Mouse (Mus musculus) gastrocnemius, postnatal 25 days (tissue): ENCODE results near the gene Vmn1r55. TPM values are rescaled to one million over a fixed set of nuclear protein-coding genes. Genes with fewer than 3 reads are reported as not detected.
A peak's percentile ranks its signal among the peaks of the same experiment; 100 is the strongest.
"Not testable (repeated sequence)": the region's sequence is repeated elsewhere in the genome, so short reads cannot be mapped to it uniquely, and the experiment has no call there.

ENCODE experiments used
- DNase-seq: peaks from one replicate; pipeline ENCODE4 v3.0.0; 2022
- microRNA-seq, 2 experiments: library from miRNA; unstranded; fragments of <30 nt; microRNA quantifications; one replicate each; pipeline ENCODE4 v1.2.0; 2021; ENCODE audit warnings: borderline replicate concordance in 2 of 2
- total RNA-seq, 2 experiments: library from RNA; stranded (reverse); gene quantifications; 1 replicate in 1 of 2; 2 replicates in 1 of 2; pipeline ENCODE4 v1.2.3; 2021

Gene Vmn1r55
- total RNA-seq, 2 experiments from 2014 or later = not detected

GRCm38 (mm10) chr7:5081241-5081640 is 68.2 kb downstream of the Vmn1r55 start:
- no peak for DNase-seq

GRCm38 (mm10) chr7:5080815-5081214 is 68.7 kb downstream of the Vmn1r55 start:
- DNase-seq = no peak

GRCm38 (mm10) chr7:5080010-5080751 is 69.3 kb downstream of the Vmn1r55 start, which contains the start of gene Epn1:
Gene Epn1, plus strand, starts transcription at chr7:5080235.
- DNase-seq = peak; percentile 96

- DNase-seq = not testable (repeated sequence)
These were observed 70.0 kb downstream of the Vmn1r55 start for GRCm38 (mm10) chr7:5079365-5080009.

Small RNA genes within 50 kb of the gene (microRNA-seq; reads per million reads assigned to microRNA genes)
- gene Gm26217 = 0 reads per million in 2 experiments

Other genes starting within 250 kb of the Vmn1r55 start
- under 1 TPM; 0.21 to 0.36 TPM for gene Gm36210, start 243.2 kb downstream of the Vmn1r55 start, total RNA-seq
- gene Zfp628, start 234.5 kb downstream of the Vmn1r55 start, total RNA-seq = 1 to 10 TPM; 6.8 to 8.3 TPM
- 1 to 10 TPM; 3.7 to 5.2 TPM for gene Nat14, start 227.6 kb downstream of the Vmn1r55 start, total RNA-seq
- 10 to 100 TPM; 10.1 to 11.6 TPM for gene Ssc5d, start 223.9 kb downstream of the Vmn1r55 start, total RNA-seq
- 10 to 100 TPM; 29.0 to 60.0 TPM for gene Sbk2, start 185.3 kb downstream of the Vmn1r55 start, total RNA-seq
- gene Sbk3, start 178.5 kb downstream of the Vmn1r55 start, total RNA-seq = 1 to 10 TPM in 1 of 2 experiments, under 1 TPM in 1; 0.49 to 3.1 TPM
- gene Zfp579, start 153.5 kb downstream of the Vmn1r55 start, total RNA-seq = 10 to 100 TPM; 10.2 to 14.9 TPM
- gene Zfp524, start 135.3 kb downstream of the Vmn1r55 start, total RNA-seq = 1 to 10 TPM; 7.1 to 8.7 TPM
- 10 to 100 TPM; 17.7 to 18.2 TPM for gene Fiz1, start 135.0 kb downstream of the Vmn1r55 start, total RNA-seq
- not detected for gene Gm44973, start 134.2 kb downstream of the Vmn1r55 start, total RNA-seq
- gene Zfp865, start 129.3 kb downstream of the Vmn1r55 start, total RNA-seq = 10 to 100 TPM; 10.8 to 12.1 TPM
- not detected for gene Ccdc106, start 129.1 kb downstream of the Vmn1r55 start, total RNA-seq
- gene 4632433K11Rik, start 115.6 kb downstream of the Vmn1r55 start, total RNA-seq = not detected
- gene Zfp784, start 111.2 kb downstream of the Vmn1r55 start, total RNA-seq = 1 to 10 TPM; 2.6 to 3.4 TPM
- gene Zfp580, start 98.1 kb downstream of the Vmn1r55 start, total RNA-seq = 1 to 10 TPM; 2.9 to 3.2 TPM
- 10 to 100 TPM; 43.1 to 45.2 TPM for gene U2af2, start 87.5 kb downstream of the Vmn1r55 start, total RNA-seq
- 100 to 1,000 TPM; 134 to 145 TPM for gene Epn1, start 69.4 kb downstream of the Vmn1r55 start, total RNA-seq
- not detected for gene Rfpl4, start 32.7 kb downstream of the Vmn1r55 start, total RNA-seq
- gene Rasl2-9, start 23.7 kb downstream of the Vmn1r55 start, total RNA-seq = 1 to 10 TPM; 2.8 to 3.0 TPM
- gene Vmn1r56, start 47.1 kb upstream of the Vmn1r55 start, total RNA-seq = not detected
- gene Vmn1r57, start 68.8 kb upstream of the Vmn1r55 start, total RNA-seq = not detected
- gene Gm5065, start 200.9 kb upstream of the Vmn1r55 start, total RNA-seq = not detected
- not detected for gene Nlrp2, start 201.4 kb upstream of the Vmn1r55 start, total RNA-seq